Mouse (Mus musculus) left cerebral cortex, postnatal 36 days (tissue): ENCODE measurements around the gene Asb15. TPM values are rescaled to one million over a fixed set of nuclear protein-coding genes. Genes with fewer than 3 reads are reported as not detected.

ENCODE experiments used
- DNase-seq, 2 experiments: peaks; one replicate each; pipeline ENCODE4 v3.0.0; 2021 to 2022; ENCODE audit warnings: low spot score in 2 of 2, mixed read lengths in 1 of 2
- intact Hi-C: fragments of 180-260 bp; cut with DNase I; formaldehyde crosslinking; loops from one replicate; pipeline ENCODE4 v1.15.1; 2025
- total RNA-seq, 2 experiments: library from RNA; stranded (reverse); gene quantifications; 2 replicates each; pipeline ENCODE4 v1.2.3; 2021

Asb15 gene
- total RNA-seq, 2 experiments from 2014 or later, result not detected

- DNase-seq, result no peak
- intact Hi-C loops, result no loop called here
Measured at GRCm38 (mm10) chr6:24602993-24603392, 75.0 kb downstream of the Asb15 start.

- no peak for DNase-seq
- intact Hi-C loops, result no loop called here
Measured at GRCm38 (mm10) chr6:24604289-24604688, 76.3 kb downstream of the Asb15 start.

DNA sequence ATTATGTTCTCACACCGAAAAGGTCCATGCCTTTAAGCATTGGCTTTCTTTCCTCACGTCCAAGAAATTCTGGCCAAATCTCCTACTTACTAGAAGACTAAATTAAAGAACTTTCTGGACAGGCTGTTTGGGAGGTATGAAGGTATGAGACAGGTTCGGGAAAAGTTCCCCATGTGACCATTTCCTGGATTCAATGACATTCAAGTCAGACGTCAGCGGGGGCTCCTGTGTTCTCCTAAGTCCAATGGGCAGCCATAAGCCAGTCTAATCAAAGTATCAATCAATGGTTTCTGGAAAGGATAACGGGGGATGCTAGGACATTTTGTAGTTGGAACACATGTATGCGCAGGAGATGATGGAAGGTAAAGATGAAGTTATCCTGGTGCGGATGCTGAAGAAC lies 77.7 kb downstream of the Asb15 start:
- intact Hi-C loops, result no loop called here
- no peak for DNase-seq

DNA sequence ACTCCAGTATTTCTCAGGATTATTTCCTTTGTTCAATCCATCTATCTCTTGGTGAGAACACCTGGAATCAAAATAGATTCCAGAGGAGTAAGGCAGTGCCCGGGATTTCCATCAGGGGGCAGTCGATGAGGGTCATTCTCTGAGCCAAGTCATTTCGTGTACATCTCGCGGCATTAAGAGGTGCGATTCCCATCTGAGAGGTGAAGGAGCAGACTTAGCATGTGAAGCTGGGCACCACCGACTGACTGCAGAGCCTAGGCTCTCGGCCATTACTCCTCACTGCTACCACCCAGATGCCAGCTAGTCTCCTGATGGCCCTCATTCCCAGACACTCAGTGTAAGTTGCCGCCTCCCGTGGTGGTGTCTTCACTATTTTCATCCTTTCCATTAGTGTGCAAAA lies 78.6 kb downstream of the Asb15 start:
- intact Hi-C loops, result no loop called here

GRCm38 (mm10) chr6:24607531-24607930 lies 79.6 kb downstream of the Asb15 start:
- no peak for DNase-seq
- intact Hi-C loops, result no loop called here

More for the DNA sequence above, 78.6 kb downstream of the Asb15 start:
- no peak for DNase-seq

DNA sequence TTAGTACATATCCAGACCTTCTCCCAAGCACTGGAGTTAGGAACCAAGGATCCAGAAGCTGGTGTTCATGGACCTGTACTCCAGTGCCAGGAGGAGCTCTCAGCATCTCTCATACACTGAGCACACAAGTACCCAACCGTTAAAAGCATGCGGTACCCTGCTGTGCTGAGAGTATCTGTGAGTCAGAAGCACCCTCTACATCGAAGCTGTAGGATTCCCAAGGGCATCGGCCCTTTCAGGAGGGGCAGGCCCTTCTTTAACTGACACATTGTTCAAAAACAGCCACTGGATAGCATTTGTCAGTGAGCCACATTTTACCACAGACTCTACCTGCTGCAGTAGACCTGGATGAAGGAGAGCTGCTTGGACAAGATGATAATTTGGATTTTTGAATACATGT lies 80.2 kb downstream of the Asb15 start:
- intact Hi-C loops, result no loop called here
- DNase-seq, result no peak

DNA sequence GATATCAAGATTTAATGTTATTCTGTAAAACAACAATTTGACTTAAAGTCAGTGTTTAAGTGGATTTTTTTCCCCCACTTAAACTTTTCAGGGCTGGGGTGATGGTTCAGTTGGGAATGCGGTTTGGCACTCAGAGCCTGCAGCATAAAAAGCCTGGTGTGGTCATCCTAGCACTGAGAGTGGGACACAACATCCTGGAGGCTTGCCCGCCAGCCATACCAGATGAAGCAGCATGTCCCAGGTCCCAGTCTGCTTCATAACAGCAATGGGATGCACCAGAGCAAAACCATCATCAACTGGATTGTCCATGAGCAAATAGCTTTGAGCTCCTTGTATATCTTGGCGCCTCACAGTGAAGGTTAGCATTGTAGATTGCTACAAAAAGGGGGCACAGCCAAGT lies 80.7 kb downstream of the Asb15 start:
- DNase-seq, result no peak
- intact Hi-C loops, result no loop called here

GRCm38 (mm10) chr6:24609531-24609930 lies 81.6 kb downstream of the Asb15 start:
- no peak for DNase-seq
- intact Hi-C loops, result no loop called here

GRCm38 (mm10) chr6:24610358-24610757 lies 82.4 kb downstream of the Asb15 start:
- intact Hi-C loops, result no loop called here
- DNase-seq, result no peak

GRCm38 (mm10) chr6:24612074-24612755 lies 84.3 kb downstream of the Asb15 start:
- intact Hi-C loops, result no loop called here
- no peak for DNase-seq

GRCm38 (mm10) chr6:24613346-24613745 lies 85.4 kb downstream of the Asb15 start:
- no peak for DNase-seq
- intact Hi-C loops, result no loop called here

DNA sequence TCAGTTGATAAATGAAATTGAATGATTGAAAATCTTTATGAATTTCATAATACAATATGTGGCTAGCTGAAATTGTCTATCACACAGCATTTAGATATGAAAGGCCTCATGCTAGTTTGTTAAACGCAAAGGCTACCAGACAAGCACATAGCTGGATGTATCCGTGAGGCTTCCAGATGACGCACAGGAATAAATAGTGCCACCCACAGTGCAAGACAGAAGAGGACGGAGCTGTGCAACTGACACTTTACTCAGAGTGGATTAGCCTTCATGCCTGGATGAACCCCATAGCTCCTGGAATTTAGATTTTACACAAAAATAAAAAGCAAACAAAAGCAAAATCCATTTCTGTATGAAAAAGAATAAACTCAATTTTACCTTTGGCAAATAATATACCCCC lies 86.0 kb downstream of the Asb15 start:
- intact Hi-C loops, result no loop called here
- peak in 1 of 2 experiments; percentile 20 for DNase-seq

- intact Hi-C loops, result no loop called here
- no peak for DNase-seq
Measured at GRCm38 (mm10) chr6:24616746-24617145, 88.8 kb downstream of the Asb15 start.

DNA sequence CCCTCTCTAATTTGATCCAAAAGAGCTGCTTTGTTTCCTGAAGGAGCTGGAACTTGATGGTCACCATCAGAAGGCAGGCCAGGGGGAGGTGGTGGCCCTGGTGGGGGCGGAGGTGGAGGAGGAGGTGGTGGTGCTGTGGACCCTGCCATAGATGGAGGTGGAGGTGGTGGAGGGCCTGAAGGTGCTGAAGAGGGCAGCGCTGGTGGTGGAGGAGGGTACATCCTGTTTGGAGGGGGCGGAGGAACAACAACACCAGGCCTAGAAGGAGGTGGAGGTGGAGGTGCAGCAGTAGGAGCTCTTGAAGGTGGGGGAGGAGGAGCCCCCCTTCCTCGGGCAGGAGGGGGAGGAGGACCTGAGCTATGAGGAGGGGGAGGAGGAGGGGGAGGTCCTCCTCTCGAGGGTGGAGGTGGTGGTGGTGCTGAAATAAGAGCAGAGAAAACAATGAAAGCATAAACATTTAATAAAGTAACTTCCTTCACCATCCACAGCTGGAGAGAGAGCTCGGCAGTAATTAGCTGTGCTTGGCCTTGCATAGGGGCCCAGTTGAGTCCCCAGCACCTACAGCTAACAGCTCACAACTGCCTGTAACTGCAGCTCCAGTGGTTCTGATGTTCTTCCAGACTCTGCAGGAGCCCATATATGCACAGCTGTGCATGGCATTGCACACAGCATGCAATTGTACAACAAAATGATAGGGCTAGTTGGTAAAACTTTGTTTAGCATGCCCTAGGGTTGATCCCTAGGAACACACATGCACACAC lies 91.5 kb downstream of the Asb15 start:
- intact Hi-C loops, result no loop called here

DNA sequence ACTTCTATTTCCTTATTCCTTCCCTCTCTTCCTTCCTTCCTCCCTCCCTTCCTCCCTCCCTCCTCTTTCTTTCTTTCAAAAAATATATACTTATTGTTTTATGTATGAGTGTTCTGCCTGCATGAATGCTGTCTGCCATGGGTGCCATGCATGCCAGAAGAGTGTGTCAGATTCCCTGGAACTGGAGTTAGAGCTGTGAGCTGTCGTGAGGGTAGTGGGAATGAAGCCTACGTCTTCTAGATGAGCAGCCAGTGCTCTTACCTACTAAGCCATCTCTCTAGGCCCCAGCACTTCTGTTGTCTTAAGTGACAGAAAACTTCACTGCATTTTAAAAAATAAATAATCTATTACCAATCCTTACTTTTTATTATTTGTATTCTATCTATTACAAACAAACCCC lies 93.0 kb downstream of the Asb15 start:
- intact Hi-C loops, result no loop called here
- DNase-seq, result no peak

More for the DNA sequence above, 91.5 kb downstream of the Asb15 start:
- no peak for DNase-seq

- intact Hi-C loops, result no loop called here
- DNase-seq, result no peak
Measured at GRCm38 (mm10) chr6:24622098-24622497, 94.2 kb downstream of the Asb15 start.

Other genes with a start within 250 kb of the Asb15 start
- 1 to 10 TPM; 1.5 to 2.6 TPM for gene Iqub, start 13.1 kb upstream of the Asb15 start, total RNA-seq
- gene Ndufa5, start 131 bp upstream of the Asb15 start, total RNA-seq, result 100 to 1,000 TPM; 247 to 273 TPM
- gene Lmod2, start 69.6 kb downstream of the Asb15 start, total RNA-seq, result not detected
- gene Wasl, start 136.9 kb downstream of the Asb15 start, total RNA-seq, result 100 to 1,000 TPM; 123 to 129 TPM
- not detected for gene Hyal6, start 205.1 kb downstream of the Asb15 start, total RNA-seq
- not detected for gene Hyal4, start 220.2 kb downstream of the Asb15 start, total RNA-seq